Mouse (Mus musculus): ENCODE data around the gene Cftr. TPM values are rescaled to one million over a fixed set of nuclear protein-coding genes. Genes with fewer than 3 reads are reported as not detected.

Gene Cftr
- polyA plus RNA-seq (2014; fragmentation: Illumina TruSeq; extraction: RNeasy Lipid Tissue Mini Kit (QIAGEN cat#74804)) = 23.1 TPM

GRCm38 (mm10) chr6:18170311-18170922 lies at the start of gene Cftr:
TSS of gene Cftr (plus strand) at chr6:18170687.

Other genes starting within 250 kb of the Cftr start
- 0.31 TPM for gene Wnt2, start 140.1 kb upstream of the Cftr start, polyA plus RNA-seq (2014; fragmentation: Illumina TruSeq; extraction: RNeasy Lipid Tissue Mini Kit (QIAGEN cat#74804))
- gene Asz1, start 61.6 kb upstream of the Cftr start, polyA plus RNA-seq (2014; fragmentation: Illumina TruSeq; extraction: RNeasy Lipid Tissue Mini Kit (QIAGEN cat#74804)) = 9.6 TPM